Mouse (Mus musculus) thymus, adult 2 months (tissue): ENCODE data around the gene Shank1. TPM values are rescaled to one million over a fixed set of nuclear protein-coding genes. Genes with fewer than 3 reads are reported as not detected.

ENCODE experiments used
- DNase-seq: peaks from one replicate; pipeline ENCODE4 v3.0.0; 2021
- H3K27ac ChIP-seq: fragments of 200-500 bp; 2 replicates; pipeline ENCODE4 v1.5.1; 2012; ENCODE audit warnings: low read length, control low read depth; ENCODE audit not compliant: control insufficient read depth, insufficient read depth
- H3K27me3 ChIP-seq: fragments of 200-500 bp; 2 replicates; pipeline ENCODE4 v1.6.1; 2012; ENCODE audit warnings: mild to moderate bottlenecking, low read length, moderate library complexity, mixed read lengths; ENCODE audit not compliant: control insufficient read depth, insufficient read depth
- H3K36me3 ChIP-seq: fragments of 200-500 bp; 2 replicates; pipeline ENCODE4 v1.6.1; 2012; ENCODE audit warnings: mild to moderate bottlenecking, low read length, moderate library complexity; ENCODE audit not compliant: control insufficient read depth, insufficient read depth
- H3K4me1 ChIP-seq: fragments of 200-500 bp; replicated peaks from 2 replicates; pipeline ENCODE4 v1.6.1; 2012; ENCODE audit warnings: low read length; ENCODE audit not compliant: control insufficient read depth, insufficient read depth
- H3K4me3 ChIP-seq: fragments of 200-500 bp; 2 replicates; pipeline ENCODE4 v1.5.1; 2012; ENCODE audit warnings: mild to moderate bottlenecking, low read length, control low read depth, moderate library complexity; ENCODE audit not compliant: control insufficient read depth, insufficient read depth
- CTCF ChIP-seq: fragments of 200-500 bp; IDR thresholded peaks from 2 replicates; pipeline ENCODE4 v1.5.1; 2012; ENCODE audit warnings: mild to moderate bottlenecking, control low read depth, low read length, moderate library complexity, borderline replicate concordance; ENCODE audit not compliant: control insufficient read depth, poor library complexity, insufficient read depth; ENCODE audit errors: extremely low read depth
- POLR2A ChIP-seq: fragments of 200-500 bp; IDR thresholded peaks from 2 replicates; pipeline ENCODE4 v1.6.1; 2012; ENCODE audit warnings: mild to moderate bottlenecking, low read length, control low read depth, moderate library complexity; ENCODE audit not compliant: control insufficient read depth, poor library complexity, insufficient read depth; ENCODE audit errors: extremely low read depth
- WGBS: fragments of 180-500 bp; shearing (Covaris S2); methylation state at CpG from one replicate; pipeline ENCODE4 v1.1.7; 2018; 5-methylcytosine and 5-hydroxymethylcytosine counted together
- polyA plus RNA-seq: library from polyadenylated mRNA; depleted of rRNA; stranded (reverse); fragments of >200 nt; gene quantifications from 2 replicates; pipeline ENCODE4 v1.2.3, GENCODE M21; 2012

Gene Shank1
- polyA plus RNA-seq, 1 experiment = 1.9 TPM

DNA sequence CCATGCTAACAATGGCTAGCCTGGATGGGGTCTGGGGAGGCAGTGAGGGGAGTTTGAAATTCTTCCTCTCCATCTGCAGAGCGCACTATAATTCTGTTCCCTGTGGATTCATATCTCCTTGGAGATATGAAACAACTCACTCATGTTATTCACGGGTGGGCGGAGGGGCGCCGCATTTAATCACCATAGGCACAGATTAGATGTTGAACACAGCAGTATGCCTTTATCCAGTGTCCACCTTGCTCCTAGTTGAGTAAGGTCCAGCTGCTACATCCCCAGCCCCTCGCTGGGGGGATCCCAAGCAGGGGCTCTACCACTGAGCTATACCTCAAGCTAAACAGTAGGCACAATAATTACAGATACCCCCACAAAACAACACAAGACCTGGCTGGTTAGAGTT is 45.4 kb downstream of the Shank1 start:
- WGBS = 77% methylated on average over 6 of the region's 6 CpGs
- Histone ChIP-seq H3K36me3 (no peaks in the 10 kb centered on the region), H3K27ac (no peak overlapping the region), H3K4me3 (no peak overlapping the region), H3K4me1 (peaks cover 8% of the 10 kb centered on the region), H3K27me3 (peaks cover 28% of the 10 kb centered on the region; the same call in 1 of the 2 replicates)
- no peak for DNase-seq
- TF ChIP-seq CTCF = no peak
- TF ChIP-seq POLR2A = no peak

DNA sequence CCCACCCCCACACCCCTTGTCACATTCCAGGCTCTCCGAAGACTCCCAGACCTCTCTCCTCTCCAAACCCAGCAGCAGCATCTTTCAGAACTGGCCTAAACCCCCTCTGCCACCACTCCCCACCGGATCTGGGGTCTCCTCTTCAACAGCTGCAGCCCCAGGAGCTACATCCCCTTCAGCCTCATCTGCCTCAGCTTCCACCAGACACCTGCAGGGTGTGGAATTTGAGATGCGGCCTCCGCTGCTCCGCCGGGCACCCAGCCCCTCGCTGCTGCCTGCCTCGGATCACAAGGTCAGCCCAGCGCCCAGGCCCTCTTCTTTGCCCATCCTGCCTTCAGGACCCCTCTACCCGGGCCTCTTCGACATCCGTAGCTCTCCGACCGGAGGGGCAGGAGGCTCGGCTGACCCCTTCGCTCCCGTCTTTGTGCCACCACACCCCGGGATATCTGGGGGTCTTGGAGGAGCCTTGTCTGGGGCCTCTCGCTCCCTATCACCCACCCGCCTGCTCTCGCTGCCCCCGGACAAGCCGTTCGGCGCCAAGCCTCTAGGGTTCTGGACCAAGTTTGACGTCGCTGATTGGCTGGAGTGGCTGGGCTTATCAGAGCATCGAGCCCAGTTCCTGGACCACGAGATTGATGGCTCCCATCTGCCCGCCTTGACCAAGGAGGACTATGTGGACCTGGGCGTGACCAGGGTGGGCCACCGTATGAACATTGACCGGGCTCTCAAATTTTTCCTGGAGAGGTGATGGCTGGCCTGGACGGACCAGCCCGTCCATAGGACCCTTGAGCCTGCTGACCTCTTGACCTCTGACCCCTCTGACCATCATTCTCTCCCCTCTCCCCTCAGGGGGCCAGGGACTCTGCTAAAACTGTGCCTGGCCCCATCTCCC is 46.8 kb downstream of the Shank1 start:
- Histone ChIP-seq H3K4me1 (peaks cover 10% of the 10 kb centered on the region), H3K27ac (no peak overlapping the region), H3K36me3 (no peaks in the 10 kb centered on the region), H3K4me3 (no peak overlapping the region), H3K27me3 (peaks cover 21% of the 10 kb centered on the region; the same call in 1 of the 2 replicates)
- DNase-seq = no peak
- no peak for TF ChIP-seq CTCF
- WGBS = 10% methylated on average over 35 of the region's 35 CpGs

DNA sequence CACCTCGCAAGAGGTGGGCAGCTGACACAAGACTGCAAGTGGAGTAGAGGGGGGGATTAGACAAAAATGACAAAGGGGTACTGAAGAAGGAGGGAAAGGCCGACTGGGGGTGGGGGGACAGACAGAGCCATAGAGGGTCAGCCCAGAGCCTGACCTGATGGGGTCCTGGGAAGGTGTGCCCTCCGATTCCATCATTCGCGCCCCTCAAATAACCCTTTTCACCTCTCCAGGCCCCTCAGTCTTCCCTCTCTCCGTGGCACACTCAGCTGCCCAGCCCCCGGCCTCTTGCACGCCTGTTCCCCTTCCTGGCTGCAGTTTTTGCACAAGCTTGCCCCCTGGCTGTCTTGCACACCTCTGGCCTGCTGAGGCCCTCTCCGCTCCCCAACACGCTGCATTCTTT is 47.5 kb downstream of the Shank1 start:
- peaks cover 10% of the 10 kb centered on the region for H3K4me1 ChIP-seq
- no peak for TF ChIP-seq POLR2A
- H3K36me3 ChIP-seq = no peaks in the 10 kb centered on the region
- H3K27ac ChIP-seq = no peak overlapping the region
- 20% methylated on average over 10 of the region's 10 CpGs for WGBS
- peaks cover 15% of the 10 kb centered on the region; the same call in 1 of the 2 replicates for H3K27me3 ChIP-seq
- no peak for DNase-seq
- H3K4me3 ChIP-seq = no peak overlapping the region

DNA sequence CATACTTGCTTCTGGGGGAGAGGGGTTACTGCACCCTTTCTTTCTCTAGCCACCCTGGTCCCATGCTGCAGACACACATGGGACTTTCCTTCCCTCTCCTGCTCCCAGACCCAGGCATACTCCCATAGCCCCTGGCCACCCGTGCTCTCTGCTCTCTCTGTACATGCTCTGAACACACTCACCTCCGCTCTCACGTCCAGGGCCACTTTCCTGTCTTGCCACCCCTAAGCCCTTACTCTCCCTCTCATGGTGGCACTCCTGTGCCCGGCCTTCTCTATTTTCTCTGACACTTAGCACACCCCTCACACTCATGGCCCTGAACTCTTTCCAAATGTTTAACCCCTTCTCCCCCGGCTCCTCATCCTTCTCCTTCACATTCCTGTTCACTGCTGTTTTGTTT is 48.0 kb downstream of the Shank1 start:
- 25% methylated on average over 5 of the region's 5 CpGs for WGBS
- TF ChIP-seq CTCF (no peak), POLR2A (no peak)
- no peak overlapping the region for H3K27ac ChIP-seq
- peaks cover 12% of the 10 kb centered on the region; the same call in 1 of the 2 replicates for H3K27me3 ChIP-seq
- H3K36me3 ChIP-seq = no peaks in the 10 kb centered on the region
- DNase-seq = no peak
- H3K4me1 ChIP-seq = peaks cover 10% of the 10 kb centered on the region
- H3K4me3 ChIP-seq = no peak overlapping the region

DNA sequence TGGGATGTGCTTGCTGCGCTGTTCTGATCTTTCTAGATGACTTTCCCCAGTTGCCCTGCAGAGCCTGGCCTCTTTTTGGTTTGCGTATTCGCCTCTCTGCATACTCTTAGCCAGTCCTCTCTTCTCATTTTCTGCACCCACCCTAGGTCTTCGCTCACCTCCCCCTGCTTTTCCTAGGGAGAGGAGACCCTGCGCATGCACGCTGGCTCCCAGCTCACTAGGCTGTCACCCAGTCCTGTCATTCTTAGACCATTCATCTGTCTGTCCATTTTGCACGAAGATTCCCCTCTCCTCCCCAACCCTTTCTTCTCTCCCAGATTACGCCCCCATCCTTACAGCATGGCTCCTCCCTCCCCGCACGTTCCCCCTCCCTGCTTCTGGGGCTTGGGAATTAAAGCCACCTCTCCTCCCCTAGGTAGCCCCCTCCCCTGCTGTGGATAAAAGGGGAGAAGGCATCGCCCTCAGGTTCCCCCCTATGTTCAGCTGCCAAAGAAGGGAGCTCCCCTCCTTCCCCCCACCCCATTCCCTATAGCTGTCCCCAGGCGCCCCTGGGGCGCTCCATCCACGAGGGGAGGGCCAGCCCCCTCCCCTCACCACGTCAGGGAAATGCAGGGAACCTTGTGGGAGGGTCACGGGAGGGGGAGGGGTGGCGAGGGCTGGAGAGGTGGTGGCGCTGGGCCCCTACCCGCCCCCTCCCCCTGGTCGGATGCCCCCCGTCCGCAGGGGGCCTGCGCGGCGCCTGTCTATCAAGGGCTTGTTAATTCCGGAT is 49.0 kb downstream of the Shank1 start:
- H3K36me3 ChIP-seq = no peaks in the 10 kb centered on the region
- no peak for DNase-seq
- peaks cover 9% of the 10 kb centered on the region; the same call in 1 of the 2 replicates for H3K27me3 ChIP-seq
- peaks cover 10% of the 10 kb centered on the region for H3K4me1 ChIP-seq
- no peak for TF ChIP-seq CTCF
- TF ChIP-seq POLR2A = no peak
- no peak overlapping the region for H3K27ac ChIP-seq
- WGBS = 15% methylated on average over 25 of the region's 26 CpGs
- H3K4me3 ChIP-seq = no peak overlapping the region

DNA sequence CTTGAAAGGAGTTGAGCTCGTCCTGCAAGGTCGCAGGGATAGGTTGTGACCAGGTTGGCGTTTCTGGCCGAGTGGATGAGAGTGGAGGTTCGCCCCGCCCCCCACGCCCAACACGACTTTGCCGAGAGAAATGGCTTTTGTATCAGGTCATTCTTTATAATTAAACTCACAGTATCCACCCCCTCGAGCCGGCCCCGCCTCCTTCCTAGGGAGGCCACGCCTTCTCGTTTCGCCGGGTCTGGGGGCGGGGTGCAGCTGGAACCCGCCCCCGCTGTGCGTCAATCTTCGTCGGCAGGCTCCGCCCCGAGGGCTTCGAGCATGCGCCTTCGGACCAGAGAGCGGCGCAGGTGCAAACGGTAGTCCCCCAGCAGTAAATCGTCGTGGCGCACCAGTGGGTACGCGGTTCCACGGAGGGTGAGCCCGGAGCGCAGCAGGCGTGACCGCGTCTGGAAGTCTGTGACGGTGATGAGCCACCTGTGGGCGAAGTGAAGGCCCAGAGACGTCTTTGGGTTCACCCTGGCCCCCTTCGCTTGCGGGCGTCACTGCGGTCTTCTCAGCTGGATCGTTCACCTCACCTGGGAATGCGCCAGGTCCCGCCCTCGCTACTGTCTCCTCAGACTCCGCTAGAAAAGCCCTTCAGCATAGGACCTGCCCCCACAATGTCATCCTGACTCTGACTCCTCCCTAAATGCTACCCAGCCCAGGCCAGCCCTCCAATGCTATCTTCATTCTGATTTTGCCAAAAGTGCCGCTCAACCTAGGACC is 50.0 kb downstream of the Shank1 start:
- no peak overlapping the region for H3K27ac ChIP-seq

More for the DNA sequence above, 50.0 kb downstream of the Shank1 start:
- peaks cover 10% of the 10 kb centered on the region for H3K4me1 ChIP-seq
- TF ChIP-seq CTCF (no peak), POLR2A (0 out of 2 replicates have a peak, but pooled peaks have one; percentile 23)
- H3K4me3 ChIP-seq = peak overlapping the region; percentile 42
- H3K27me3 ChIP-seq = peaks cover 9% of the 10 kb centered on the region; the same call in 1 of the 2 replicates
- WGBS = under 1% methylated on average over 54 of the region's 54 CpGs
- H3K36me3 ChIP-seq = no peaks in the 10 kb centered on the region
- peak; percentile 87 for DNase-seq
